Mouse (Mus musculus): ENCODE measurements around the gene Mrpl2.

Mrpl2 gene

DNA sequence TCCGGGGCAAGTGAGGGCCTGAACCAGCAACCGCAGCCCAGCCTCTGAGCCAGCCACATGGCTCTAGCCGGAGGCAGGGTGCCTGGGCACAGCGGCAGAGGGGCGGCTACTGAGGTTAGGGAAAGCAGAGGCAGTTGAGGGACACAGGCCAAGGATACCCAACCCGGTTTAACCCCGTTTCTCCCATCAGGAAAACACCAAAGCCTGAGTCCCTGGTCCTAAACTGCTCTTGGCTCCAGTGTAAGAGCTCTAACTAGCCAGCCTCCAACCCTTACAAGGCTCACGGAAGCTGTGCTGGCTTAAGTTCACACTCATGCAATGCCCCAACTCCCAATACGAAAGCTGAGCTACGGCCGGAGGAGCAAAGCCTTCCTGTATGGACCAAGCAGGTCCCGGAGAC, 21.4 kb upstream of the Mrpl2 start:
- DNase-seq (ENCODE audit: extremely low spot score, low read depth, low spot score), result no peak

DNA sequence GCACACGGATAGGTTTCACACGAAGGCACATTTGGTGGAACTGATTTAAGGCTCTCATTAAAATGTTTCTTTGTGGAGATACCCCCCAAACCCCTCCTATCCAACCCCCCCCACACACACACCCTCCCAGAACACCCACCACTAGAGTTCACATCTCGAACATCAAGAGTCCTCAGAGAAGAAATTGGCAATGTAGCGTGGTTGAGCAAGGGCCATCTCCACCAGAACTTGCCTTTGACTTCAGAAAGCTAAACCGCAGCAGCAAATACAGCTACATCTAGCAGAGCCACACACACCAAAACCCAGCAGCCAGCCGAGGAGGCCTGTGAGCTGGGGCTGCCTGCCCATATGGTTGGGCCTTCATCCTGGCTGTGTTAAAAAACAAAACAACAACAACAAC, 18.6 kb upstream of the Mrpl2 start:
- no peak for DNase-seq (ENCODE audit: extremely low spot score, low read depth, low spot score)

GRCm38 (mm10) chr17:46628471-46628790, 17.6 kb upstream of the Mrpl2 start:
- DNase-seq (ENCODE audit: extremely low spot score, low read depth, low spot score), result no peak

DNA sequence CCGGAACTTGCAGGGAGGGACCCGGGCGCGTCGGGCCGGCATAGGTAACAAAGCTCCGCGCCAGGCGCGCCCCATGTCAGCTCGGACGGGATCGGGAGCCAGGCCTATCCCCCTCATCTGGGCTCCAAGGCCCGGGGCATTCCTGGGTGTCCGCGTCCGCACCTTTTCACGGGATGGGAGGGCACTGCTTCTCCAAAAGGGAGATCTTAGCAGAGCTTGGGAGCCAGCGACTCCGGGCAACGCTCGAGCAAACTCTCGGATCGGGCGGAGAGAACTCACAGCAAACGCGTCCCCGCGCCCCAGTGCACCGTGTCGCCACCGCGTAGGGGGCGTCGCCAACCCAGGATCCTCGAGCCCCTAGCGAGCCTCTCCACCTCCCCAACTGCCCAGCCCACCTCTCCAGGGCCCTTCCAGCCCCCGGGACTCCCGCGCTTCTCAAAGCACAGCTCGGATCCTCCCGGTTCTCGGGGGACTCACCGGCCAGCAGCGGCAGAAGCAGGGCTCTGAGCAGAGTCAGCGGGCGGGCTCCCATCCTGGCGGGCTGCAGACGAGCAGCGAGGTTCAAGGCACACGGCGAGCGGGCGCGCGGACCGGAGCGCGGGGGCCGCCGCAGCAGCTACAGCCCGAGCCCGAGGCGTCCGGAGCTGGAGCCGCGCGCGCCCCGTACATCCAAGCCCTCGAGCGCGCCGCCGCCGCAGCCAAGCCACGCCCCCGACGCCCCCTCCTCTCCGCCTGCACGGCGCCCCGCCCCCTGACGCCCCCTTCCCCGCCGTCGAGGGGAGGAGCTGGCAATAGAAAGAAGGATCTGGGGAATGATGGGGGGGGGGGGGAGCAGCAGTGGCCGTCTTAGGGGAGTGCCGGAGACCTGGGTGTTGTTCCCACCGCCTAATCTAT, 17.0 kb upstream of the Mrpl2 start, which contains the start of gene Ptk7:
Gene Ptk7, minus strand, starts transcription at position 714 of the 894 bp plus-strand sequence.
- no peak for DNase-seq (ENCODE audit: extremely low spot score, low read depth, low spot score)

DNA sequence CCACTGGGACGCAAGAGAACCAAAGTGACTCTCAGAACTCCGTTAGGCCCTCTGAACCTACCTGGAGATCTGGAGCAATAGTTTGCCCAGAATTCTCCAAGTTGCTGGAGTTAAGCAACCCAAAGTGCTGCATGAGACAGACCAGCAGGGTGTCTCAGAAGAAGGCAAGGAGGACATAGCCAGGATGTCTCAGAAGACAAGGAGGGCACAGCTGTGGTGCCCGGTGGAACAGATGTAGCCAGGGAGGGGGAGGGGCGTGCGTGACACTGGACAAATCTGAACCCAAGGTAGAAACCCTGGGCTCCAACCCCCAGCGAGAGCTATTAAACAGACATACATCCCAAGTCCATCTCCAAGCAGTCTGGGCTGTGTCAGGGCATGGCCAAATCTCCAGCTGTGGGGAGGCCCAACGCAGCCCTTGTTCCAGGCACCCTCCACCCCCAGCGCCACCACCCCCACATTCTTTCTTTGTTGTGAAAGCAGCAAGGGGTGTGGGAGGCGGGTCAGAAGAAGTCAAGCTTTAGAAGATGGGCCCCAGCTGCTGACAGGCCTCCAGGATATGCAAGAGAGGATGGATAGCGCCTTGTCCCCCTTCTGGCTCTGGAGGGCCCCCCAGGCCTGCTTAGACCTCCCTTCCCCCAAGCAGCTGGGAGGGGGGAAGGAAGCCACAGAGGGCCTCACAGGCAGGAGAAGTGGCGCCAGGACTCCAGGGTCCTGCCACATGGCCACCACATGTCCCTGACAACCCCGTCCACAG, 16.2 kb upstream of the Mrpl2 start:
- DNase-seq (ENCODE audit: extremely low spot score, low read depth, low spot score), result no peak

GRCm38 (mm10) chr17:46636831-46637523, 9.1 kb upstream of the Mrpl2 start:
- DNase-seq (ENCODE audit: extremely low spot score, low read depth, low spot score), result no peak

GRCm38 (mm10) chr17:46639929-46640328, 6.1 kb upstream of the Mrpl2 start:
- DNase-seq (ENCODE audit: extremely low spot score, low read depth, low spot score), result no peak

GRCm38 (mm10) chr17:46642060-46642459, 4.0 kb upstream of the Mrpl2 start:
- DNase-seq (ENCODE audit: extremely low spot score, low read depth, low spot score), result no peak

GRCm38 (mm10) chr17:46644152-46644805, 1.8 kb upstream of the Mrpl2 start:
- no peak for DNase-seq (ENCODE audit: extremely low spot score, low read depth, low spot score)

- DNase-seq (ENCODE audit: extremely low spot score, low read depth, low spot score), result no peak
Observed at GRCm38 (mm10) chr17:46644916-46645475, 1.0 kb upstream of the Mrpl2 start.

- DNase-seq (ENCODE audit: extremely low spot score, low read depth, low spot score), result no peak
Observed at GRCm38 (mm10) chr17:46646322-46646662, 263 bp downstream of the Mrpl2 start.

DNA sequence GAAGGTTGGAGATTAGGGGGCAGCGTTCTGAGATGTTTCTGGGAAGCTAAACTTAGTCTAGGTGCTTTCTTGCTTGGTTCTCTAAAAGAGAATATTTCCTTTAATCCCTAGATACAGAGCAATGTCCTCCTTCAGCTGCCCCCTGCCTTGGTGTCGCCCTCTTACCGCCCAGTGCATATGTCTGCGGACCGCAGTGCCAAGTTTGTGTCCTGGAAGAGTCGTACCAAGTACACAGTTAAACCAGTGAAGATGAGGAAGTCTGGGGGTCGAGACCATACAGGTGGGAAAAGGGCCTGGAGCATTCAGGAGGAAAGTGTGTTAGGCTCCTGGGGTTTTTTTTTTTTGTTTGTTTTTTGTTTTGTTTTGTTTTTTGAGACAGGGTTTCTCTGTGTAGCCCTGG, 1.2 kb downstream of the Mrpl2 start:
- DNase-seq (ENCODE audit: extremely low spot score, low read depth, low spot score), result no peak

- DNase-seq (ENCODE audit: extremely low spot score, low read depth, low spot score), result no peak
Observed at GRCm38 (mm10) chr17:46648436-46648835, 2.4 kb downstream of the Mrpl2 start.

- DNase-seq (ENCODE audit: extremely low spot score, low read depth, low spot score), result no peak
Observed at GRCm38 (mm10) chr17:46649811-46650210, 3.8 kb downstream of the Mrpl2 start.

DNA sequence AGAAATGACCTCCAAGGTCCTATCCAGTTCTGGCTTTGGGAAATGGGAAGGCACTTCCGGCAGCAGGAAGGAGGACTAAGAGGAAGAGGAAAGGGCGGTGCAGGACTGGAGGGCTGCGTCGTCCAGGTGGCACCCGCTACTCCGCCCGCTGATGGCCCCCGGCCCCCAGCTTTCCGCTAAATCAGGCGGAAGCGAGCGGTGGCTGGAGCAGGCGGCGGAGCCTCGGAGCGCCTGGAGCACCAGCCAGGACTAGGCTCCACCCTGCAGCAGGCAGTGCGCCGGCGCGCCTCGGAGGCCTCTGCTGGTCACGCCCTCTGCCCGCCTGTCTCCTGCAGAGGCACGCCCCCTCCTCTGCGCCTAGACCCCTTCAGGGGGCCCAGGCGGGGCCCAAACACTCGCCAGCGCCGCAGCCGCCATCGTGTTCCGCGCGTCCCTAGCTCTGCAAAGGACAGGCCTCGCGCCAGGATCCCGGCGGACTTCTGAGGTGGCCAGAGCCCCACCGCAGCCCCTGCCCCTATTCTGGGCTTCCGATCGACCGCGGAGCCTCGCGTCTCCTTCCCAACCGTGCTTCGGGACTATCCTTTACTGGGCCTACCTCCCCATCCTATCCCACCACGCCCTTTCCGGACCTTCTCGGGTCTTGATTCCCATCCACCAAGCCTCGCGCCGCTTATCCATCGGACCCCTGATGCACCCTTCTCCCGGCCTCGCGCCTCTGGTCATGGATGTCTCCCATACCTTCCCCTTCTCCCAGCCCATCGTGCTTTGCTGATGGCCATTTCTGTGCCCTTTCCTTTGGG, 4.4 kb downstream of the Mrpl2 start, which contains the start of gene Cul7:
Gene Cul7, plus strand, starts transcription at position 106 of the 800 bp plus-strand sequence.
- DNase-seq (ENCODE audit: extremely low spot score, low read depth, low spot score), result no peak

GRCm38 (mm10) chr17:46651292-46651691, 5.3 kb downstream of the Mrpl2 start:
- DNase-seq (ENCODE audit: extremely low spot score, low read depth, low spot score), result no peak

DNA sequence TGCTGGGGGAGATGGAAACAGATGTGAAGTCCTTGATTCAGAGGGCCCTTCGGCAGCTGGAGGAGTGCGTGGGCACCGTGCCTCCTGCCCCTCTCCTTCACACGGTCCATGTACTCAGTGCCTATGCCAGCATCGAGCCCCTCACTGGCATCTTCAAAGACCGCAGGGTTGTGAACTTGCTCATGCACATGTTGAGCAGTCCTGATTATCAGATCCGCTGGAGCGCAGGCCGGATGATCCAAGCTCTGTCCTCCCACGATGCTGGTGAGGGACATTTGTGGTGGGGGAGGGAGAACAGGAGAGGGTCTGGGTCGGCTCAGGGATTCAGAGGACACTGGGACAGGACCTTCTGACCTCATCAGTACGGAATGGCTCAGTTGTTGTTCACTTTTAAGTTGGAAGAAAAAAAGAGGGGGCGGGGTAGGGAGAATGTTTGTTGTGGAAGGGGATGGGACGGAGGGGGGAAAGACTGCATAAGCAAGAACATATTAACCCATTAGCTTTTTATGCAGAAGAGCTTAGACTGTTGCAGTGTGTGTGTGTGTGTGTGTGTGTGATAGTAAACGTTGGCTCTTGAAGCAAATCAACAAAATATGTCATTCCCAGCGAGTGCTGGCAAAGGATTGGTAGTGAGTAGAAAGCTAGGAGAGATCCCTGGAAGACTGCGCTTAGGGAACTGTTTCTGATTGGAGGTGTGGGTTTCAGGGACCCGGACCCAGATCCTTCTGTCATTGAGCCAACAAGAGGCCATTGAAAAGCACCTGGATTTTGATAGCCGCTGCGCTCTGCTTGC, 5.9 kb downstream of the Mrpl2 start:
- no peak for DNase-seq (ENCODE audit: extremely low spot score, low read depth, low spot score)

DNA sequence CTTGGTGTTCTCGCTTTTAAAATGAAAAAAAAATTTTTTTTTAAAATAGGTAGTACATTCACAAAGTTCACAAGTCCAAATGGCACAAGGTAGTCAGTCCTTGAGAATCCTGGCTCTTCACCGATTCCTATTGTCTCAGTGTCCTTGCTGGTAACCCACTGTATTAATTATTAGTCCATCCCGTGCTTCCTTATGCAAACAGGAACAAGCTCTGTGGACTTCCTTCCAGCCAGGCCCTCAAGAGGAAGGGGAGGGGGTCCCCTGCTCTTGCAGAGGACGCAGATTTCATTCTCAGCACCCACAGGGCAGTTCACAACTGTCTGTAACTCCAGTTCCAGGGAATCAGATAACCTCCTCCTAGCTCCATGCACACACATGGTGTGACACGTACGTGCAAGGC, 10.0 kb downstream of the Mrpl2 start:
- no peak for DNase-seq (ENCODE audit: extremely low spot score, low read depth, low spot score)

DNA sequence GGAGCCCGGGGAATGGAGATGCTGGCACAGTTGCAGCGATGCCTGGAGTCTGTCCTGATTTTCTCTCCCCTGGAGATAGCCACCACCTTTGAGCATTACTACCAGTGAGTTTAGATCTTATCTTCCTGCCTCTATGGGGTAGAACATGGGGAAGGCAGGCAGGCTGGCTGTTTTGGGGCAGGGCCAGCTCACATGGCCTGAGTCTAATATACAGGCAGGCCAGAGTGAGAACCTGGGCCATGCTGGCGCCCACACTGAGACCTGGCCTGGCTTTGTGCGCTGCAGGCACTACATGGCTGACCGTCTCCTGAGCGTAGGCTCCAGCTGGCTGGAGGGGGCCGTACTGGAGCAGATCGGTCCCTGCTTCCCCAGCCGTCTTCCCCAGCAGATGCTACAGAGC, 15.3 kb downstream of the Mrpl2 start:
- no peak for DNase-seq (ENCODE audit: extremely low spot score, low read depth, low spot score)

Measured in hindlimb bud, embryonic 11.5 days (tissue).